Mouse (Mus musculus) leukemia stem cell, adult 10-12 weeks (primary cell): ENCODE data around the gene Lrrc57. TPM values are rescaled to one million over a fixed set of nuclear protein-coding genes. Genes with fewer than 3 reads are reported as not detected.

ENCODE experiments used
- polyA plus RNA-seq: library from polyadenylated mRNA; stranded (reverse); fragments of >175 nt; gene quantifications from 2 replicates; pipeline ENCODE4 v1.2.3, GENCODE M21; 2012; ENCODE audit warnings: low replicate concordance

The Lrrc57 gene
- 0.17 and 3.4 TPM in 2 replicates for polyA plus RNA-seq

GRCm38 (mm10) chr2:120608830-120609723, at the start of gene Lrrc57, which contains the start of gene Haus2:
Lrrc57 (minus strand) TSS chr2:120609520.
Haus2 (plus strand) TSS chr2:120609383.

GRCm38 (mm10) chr2:120628886-120629735, 19.8 kb upstream of the Lrrc57 start, which contains the start of gene Stard9:
Stard9 (plus strand) TSS chr2:120629121.

GRCm38 (mm10) chr2:120566886-120567797, 42.2 kb downstream of the Lrrc57 start, which contains the start of gene Snap23:
Snap23 (plus strand) TSS chr2:120567671.

GRCm38 (mm10) chr2:120563235-120563990, 45.9 kb downstream of the Lrrc57 start, which contains the start of gene Zfp106:
Zfp106 (minus strand) TSS chr2:120563843.

Other genes with a start within 250 kb of the Lrrc57 start
- 0.83 and 2.6 TPM in 2 replicates for gene Ganc, start 205.6 kb downstream of the Lrrc57 start, polyA plus RNA-seq
- 0.92 and 1.5 TPM in 2 replicates for gene Tmem87a, start 205.4 kb downstream of the Lrrc57 start, polyA plus RNA-seq
- 0.11 TPM in 1 of 2 replicates, not detected in the other for gene Capn3, start 153.5 kb downstream of the Lrrc57 start, polyA plus RNA-seq
- 18.1 and 39.1 TPM in 2 replicates for gene Zfp106, start 45.7 kb downstream of the Lrrc57 start, polyA plus RNA-seq
- gene Snap23, start 41.8 kb downstream of the Lrrc57 start, polyA plus RNA-seq = 3.4 and 7.0 TPM in 2 replicates
- gene Haus2, start 137 bp downstream of the Lrrc57 start, polyA plus RNA-seq = 0.11 and 0.87 TPM in 2 replicates
- gene Stard9, start 19.6 kb upstream of the Lrrc57 start, polyA plus RNA-seq = 0.22 and 0.37 TPM in 2 replicates
- gene Cdan1, start 240.6 kb upstream of the Lrrc57 start, polyA plus RNA-seq = 154 and 165 TPM in 2 replicates
- gene Ttbk2, start 241.1 kb upstream of the Lrrc57 start, polyA plus RNA-seq = 2.7 and 3.0 TPM in 2 replicates